Mouse (Mus musculus): ENCODE data around the gene Arcn1. TPM values are rescaled to one million over a fixed set of nuclear protein-coding genes. Genes with fewer than 3 reads are reported as not detected.

Gene Arcn1
- polyA plus RNA-seq, 1 experiment from 2014 or later = 201 TPM

DNA sequence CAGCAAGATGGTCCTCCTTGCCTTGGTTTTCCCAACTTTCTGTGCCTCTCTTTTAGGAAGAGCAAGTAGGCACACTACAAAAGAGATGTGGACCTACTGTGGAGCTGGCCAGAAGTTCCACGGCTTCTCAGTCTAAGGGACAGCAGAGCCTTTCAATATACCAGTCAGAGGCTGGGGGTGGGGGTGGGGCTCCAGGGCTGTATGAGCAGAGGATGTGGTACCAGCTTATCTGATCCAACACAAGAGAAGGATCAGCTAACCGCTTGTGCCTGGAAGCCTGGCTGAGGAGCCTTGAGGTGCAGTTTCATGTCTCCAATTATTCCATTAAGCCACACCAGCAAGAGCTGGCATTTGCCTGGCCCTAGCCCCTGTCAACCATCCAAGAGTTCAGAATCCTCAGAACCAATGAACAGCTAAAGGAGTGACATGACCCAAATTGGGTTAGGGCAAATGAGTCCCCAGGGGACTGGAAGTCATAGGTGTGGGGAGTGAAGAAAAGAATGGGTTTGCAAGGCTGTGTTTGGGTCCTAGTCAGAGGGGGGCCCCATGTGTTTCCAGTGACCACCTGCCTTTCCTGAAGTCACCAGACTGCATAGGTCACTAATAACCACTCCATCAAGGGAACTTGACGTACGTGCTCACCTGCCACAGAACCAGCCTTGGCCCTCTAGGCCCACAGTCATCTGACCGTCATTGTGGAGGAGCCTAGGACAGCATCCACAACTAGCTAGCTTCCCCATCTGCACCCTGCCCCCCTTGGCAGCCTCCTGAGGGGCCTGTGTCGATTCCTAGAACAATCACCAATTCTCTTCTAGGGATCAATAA lies 50.4 kb downstream of the Arcn1 start:
- ATAC-seq (replicated peaks; ENCODE audit: low FRiP score) = no peak
- no peak overlapping the region for H3K9ac ChIP-seq
- H3K36me3 ChIP-seq = peaks cover 60% of the 10 kb centered on the region
- peaks cover 30% of the 10 kb centered on the region for H3K4me1 ChIP-seq
- no peak overlapping the region for H3K27ac ChIP-seq
- H3K9me3 ChIP-seq (replicated peaks) = no peaks in the 10 kb centered on the region
- WGBS = 78% methylated on average over 6 of the region's 6 CpGs
- H3K27me3 ChIP-seq = no peaks in the 10 kb centered on the region
- H3K4me2 ChIP-seq = no peak overlapping the region
- no peak overlapping the region for H3K4me3 ChIP-seq (replicated peaks)

DNA sequence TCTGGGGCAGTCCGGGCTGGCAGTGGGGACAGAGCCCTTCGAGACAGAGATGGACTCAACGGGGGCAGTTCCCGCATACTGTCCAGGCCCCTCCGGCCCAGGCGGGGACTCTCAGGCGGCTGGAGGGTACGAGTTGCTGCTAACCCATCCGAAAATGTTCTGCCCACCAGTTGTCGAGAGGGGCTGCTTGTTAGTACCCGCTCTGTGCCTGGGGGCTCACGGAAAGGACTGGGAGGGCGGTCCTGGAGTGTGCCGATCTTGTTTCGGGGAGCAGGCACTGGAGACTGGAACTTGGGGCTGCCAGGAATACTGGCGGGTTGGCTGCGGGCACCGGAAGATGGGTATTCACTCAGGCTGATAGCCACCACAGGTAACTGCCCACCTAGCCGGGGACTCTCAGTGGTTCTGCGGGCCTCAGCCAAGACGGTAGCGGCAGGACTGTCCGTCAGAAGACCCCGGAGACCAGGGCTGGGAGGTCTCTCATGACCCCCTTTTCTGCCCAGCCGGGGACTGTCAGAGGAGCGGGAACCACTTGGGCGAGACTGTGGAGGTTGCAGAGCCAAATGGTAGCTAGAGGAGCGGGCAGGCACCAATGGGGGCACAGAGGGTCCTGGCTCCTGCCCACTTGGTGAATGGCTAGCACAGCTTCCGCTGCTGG lies 51.8 kb downstream of the Arcn1 start:
- H3K36me3 ChIP-seq = peaks cover 74% of the 10 kb centered on the region
- no peak for ATAC-seq (replicated peaks; ENCODE audit: low FRiP score)

DNA sequence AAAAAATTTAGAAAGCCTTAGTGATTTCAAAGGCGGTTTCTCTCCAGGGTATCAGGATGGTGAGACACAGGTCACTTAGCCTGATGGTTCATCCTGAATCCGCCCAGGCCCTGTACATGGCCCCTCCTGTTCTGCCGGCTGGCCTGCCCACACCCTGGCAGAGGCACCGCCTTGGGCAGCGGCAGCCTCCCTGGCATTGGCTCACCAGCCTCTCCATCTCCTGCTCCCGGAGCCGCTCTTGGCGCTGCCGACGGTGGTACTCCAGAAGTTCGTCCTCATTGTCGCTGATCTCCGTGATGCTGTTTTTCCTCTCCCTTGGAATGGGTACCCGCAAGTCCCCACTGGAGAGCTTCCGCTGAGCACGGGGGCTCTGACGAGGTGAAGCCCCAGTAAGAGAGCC lies 52.5 kb downstream of the Arcn1 start:
- Histone ChIP-seq H3K27ac (no peak overlapping the region), H3K4me3 (replicated peaks) (no peak overlapping the region), H3K27me3 (no peaks in the 10 kb centered on the region), H3K36me3 (peaks cover 81% of the 10 kb centered on the region), H3K9ac (no peak overlapping the region), H3K4me1 (peaks cover 9% of the 10 kb centered on the region), H3K9me3 (replicated peaks) (no peaks in the 10 kb centered on the region), H3K4me2 (no peak overlapping the region)
- 91% methylated on average over 17 of the region's 17 CpGs for WGBS
- no peak for ATAC-seq (replicated peaks; ENCODE audit: low FRiP score)

More for the DNA sequence above, 51.8 kb downstream of the Arcn1 start:
- no peak overlapping the region for H3K4me2 ChIP-seq
- H3K9me3 ChIP-seq (replicated peaks) = no peaks in the 10 kb centered on the region
- peaks cover 17% of the 10 kb centered on the region for H3K4me1 ChIP-seq
- no peak overlapping the region for H3K27ac ChIP-seq
- no peaks in the 10 kb centered on the region for H3K27me3 ChIP-seq
- WGBS = 92% methylated on average over 29 of the region's 29 CpGs
- no peak overlapping the region for H3K4me3 ChIP-seq (replicated peaks)
- H3K9ac ChIP-seq = no peak overlapping the region

DNA sequence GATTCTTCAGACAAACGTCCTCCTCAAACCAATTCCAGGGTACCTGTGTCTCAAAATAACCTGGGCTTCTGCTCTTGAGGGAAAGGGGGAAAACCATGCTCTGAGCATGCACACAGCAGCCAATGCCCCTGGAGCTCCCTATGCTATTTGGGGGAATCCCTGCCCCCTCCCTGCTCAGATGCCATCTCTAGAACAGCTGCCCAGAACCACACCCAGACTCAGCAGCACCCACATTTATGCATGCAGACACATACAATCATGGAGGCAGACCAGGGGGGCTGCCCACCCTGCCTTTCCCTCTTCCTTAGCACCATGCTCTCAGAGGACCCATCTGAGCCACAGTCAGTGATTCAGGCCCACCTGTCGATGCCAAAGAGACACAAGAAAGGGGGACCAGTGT lies 54.1 kb downstream of the Arcn1 start:
- no peak for ATAC-seq (replicated peaks; ENCODE audit: low FRiP score)
- H3K27ac ChIP-seq = no peak overlapping the region
- no peak overlapping the region for H3K9ac ChIP-seq
- peaks cover 90% of the 10 kb centered on the region for H3K36me3 ChIP-seq
- H3K4me2 ChIP-seq = no peak overlapping the region
- H3K9me3 ChIP-seq (replicated peaks) = no peaks in the 10 kb centered on the region
- WGBS = 73% methylated on average over 2 of the region's 2 CpGs
- H3K4me3 ChIP-seq (replicated peaks) = no peak overlapping the region
- H3K27me3 ChIP-seq = no peaks in the 10 kb centered on the region
- peaks cover 9% of the 10 kb centered on the region for H3K4me1 ChIP-seq

DNA sequence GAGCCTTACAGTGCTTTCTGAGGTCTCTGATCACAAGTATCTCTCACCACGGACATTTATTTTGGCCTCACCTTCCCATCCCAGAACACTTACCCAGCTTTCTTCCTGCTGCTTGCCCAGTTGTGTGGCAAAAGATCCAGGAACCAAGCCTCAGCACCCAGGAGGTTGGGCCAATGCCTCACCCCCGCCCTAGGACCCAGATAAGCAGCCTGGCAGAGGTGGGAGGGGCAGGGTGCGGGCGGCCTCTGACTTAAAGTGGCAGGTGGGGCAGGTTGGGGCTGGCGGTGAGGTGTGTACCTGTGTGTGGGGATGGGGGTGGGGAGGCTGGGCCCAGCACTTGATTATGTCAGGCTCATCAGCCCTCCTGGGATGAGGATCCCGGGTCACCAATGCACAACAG lies 54.6 kb downstream of the Arcn1 start:
- Histone ChIP-seq H3K9ac (no peak overlapping the region), H3K4me1 (peaks cover 14% of the 10 kb centered on the region), H3K27ac (no peak overlapping the region), H3K4me3 (replicated peaks) (no peak overlapping the region), H3K36me3 (peaks cover 86% of the 10 kb centered on the region), H3K4me2 (no peak overlapping the region), H3K9me3 (replicated peaks) (no peaks in the 10 kb centered on the region), H3K27me3 (no peaks in the 10 kb centered on the region)
- no peak for ATAC-seq (replicated peaks; ENCODE audit: low FRiP score)
- WGBS = 89% methylated on average over 6 of the region's 6 CpGs

DNA sequence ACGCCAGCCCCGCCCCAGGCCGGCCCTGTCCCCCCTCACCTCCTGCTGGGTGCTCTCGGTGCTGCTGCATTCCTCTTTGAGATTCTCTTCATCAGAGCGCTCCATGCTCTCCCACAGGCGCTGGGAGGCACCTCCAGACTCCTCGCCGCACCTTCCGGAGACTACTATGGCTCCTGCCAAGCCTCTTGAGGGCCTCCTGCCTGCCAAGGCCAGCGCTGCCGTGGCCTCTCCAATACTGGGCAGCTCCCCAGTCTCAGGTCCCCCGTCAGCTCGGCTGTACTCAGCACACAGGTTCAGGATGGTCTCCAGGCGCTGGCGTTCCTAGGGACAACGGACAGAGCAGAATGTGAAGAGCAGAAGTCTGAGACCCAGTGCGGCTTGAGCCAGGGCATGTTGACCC lies 56.0 kb downstream of the Arcn1 start:
- no peak overlapping the region for H3K27ac ChIP-seq
- 71% methylated on average over 17 of the region's 17 CpGs for WGBS
- ATAC-seq (replicated peaks; ENCODE audit: low FRiP score) = no peak
- no peak overlapping the region for H3K4me3 ChIP-seq (replicated peaks)
- H3K9me3 ChIP-seq (replicated peaks) = no peaks in the 10 kb centered on the region
- no peaks in the 10 kb centered on the region for H3K27me3 ChIP-seq
- H3K9ac ChIP-seq = no peak overlapping the region
- peaks cover 25% of the 10 kb centered on the region for H3K4me1 ChIP-seq
- peaks cover 85% of the 10 kb centered on the region for H3K36me3 ChIP-seq
- H3K4me2 ChIP-seq = no peak overlapping the region

DNA sequence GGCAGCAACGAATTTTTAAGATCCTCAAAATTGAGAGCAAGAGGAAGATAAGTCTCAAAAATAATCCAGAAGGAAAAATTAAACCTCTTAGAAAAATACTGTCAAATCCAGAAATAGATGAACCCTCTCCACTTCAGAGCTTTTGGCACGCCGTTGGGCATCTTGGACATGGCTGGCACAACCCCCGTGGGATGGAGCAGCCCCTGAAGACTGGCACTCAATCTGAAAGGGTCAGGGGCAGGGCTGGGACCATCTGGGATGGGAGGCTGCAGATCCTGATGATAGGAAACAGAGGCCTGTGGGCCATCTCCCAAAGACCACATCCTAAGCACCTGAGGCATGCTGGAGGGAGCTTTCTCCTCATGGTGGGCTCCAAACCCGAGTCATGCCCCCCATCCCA lies 57.4 kb downstream of the Arcn1 start:
- no peak for ATAC-seq (replicated peaks; ENCODE audit: low FRiP score)
- Histone ChIP-seq H3K27me3 (no peaks in the 10 kb centered on the region), H3K4me1 (peaks cover 25% of the 10 kb centered on the region), H3K36me3 (peaks cover 85% of the 10 kb centered on the region), H3K27ac (no peak overlapping the region), H3K9ac (no peak overlapping the region), H3K9me3 (replicated peaks) (no peaks in the 10 kb centered on the region), H3K4me3 (replicated peaks) (no peak overlapping the region), H3K4me2 (no peak overlapping the region)
- WGBS = 78% methylated on average over 5 of the region's 5 CpGs

DNA sequence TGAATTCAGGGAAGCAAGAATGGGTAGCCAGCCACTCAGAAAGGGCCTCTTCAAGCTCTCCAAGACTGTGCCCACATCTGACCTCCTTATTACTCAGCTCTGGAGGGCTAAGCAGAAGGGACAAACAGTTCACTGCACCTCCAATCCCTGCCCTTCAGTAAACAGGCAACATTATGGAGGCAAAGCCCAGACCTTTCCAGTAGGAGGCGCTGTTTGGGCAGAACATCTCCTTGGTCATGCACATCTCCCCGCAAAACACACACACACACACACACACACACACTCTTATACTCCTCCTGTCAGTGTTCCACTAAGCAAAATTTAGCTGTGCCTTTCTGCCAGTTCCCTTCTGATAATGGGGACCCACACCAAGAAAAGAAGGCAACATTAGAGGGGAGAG lies 58.0 kb downstream of the Arcn1 start:
- H3K9ac ChIP-seq = no peak overlapping the region
- H3K27ac ChIP-seq = no peak overlapping the region
- H3K4me3 ChIP-seq (replicated peaks) = no peak overlapping the region
- no peaks in the 10 kb centered on the region for H3K27me3 ChIP-seq
- H3K9me3 ChIP-seq (replicated peaks) = no peaks in the 10 kb centered on the region
- 61% methylated on average over 2 of the region's 2 CpGs for WGBS
- no peak for ATAC-seq (replicated peaks; ENCODE audit: low FRiP score)
- H3K4me1 ChIP-seq = peaks cover 25% of the 10 kb centered on the region
- no peak overlapping the region for H3K4me2 ChIP-seq
- peaks cover 85% of the 10 kb centered on the region for H3K36me3 ChIP-seq

DNA sequence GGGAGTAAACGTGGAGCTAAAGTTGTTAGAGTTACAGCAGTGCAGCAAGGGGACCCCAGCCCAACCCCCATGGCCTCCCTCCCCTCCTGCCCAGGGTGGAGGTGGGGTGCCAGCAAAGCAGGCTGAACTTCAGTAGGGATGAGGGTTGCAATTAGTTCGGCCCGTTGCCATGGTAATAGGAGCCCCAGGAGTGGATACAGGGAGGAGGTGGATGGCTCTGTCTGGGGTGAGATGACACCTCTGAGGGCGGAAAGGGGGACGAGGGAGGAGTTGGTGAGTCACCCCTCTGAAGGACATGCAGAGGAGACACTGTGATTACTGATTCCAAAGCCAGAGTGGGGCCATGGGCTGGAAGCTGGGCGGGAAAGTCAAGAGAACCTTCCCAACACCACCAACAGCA lies 58.7 kb downstream of the Arcn1 start:
- peak overlapping the region; percentile 64; the same call in 1 of the 2 replicates for H3K27ac ChIP-seq
- H3K4me3 ChIP-seq (replicated peaks) = peak overlapping the region; percentile 48
- 20% methylated on average over 6 of the region's 6 CpGs for WGBS
- H3K9me3 ChIP-seq (replicated peaks) = no peaks in the 10 kb centered on the region
- H3K9ac ChIP-seq = peak overlapping the region; percentile 50; the same call in 1 of the 2 replicates
- peak overlapping the region; percentile 91 for H3K4me2 ChIP-seq
- H3K36me3 ChIP-seq = peaks cover 86% of the 10 kb centered on the region
- no peak for ATAC-seq (replicated peaks; ENCODE audit: low FRiP score)
- peaks cover 28% of the 10 kb centered on the region for H3K4me1 ChIP-seq
- H3K27me3 ChIP-seq = no peaks in the 10 kb centered on the region

DNA sequence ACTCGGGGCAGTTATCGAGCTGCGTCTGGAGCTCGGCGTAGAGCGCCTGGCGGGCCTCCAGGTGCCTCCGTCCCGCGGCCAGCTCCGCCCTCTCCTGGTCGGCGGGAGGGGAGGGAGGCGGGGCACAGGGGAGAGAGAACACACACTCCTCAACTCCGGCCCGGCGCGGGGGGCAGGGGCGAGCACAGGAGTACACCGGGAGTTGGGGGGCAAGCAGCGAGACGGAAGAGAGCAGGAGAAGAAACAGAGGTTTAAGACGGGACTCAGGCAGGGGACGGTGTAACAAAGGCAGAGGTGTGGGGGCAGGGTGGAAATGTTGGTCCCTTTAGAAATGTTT lies 59.2 kb downstream of the Arcn1 start:
- 3% methylated on average over 22 of the region's 24 CpGs for WGBS
- Histone ChIP-seq H3K36me3 (peaks cover 86% of the 10 kb centered on the region), H3K27ac (peak overlapping the region; percentile 64), H3K4me1 (peaks cover 28% of the 10 kb centered on the region), H3K27me3 (no peaks in the 10 kb centered on the region), H3K4me3 (replicated peaks) (peak overlapping the region; percentile 48), H3K9me3 (replicated peaks) (no peaks in the 10 kb centered on the region), H3K4me2 (peak overlapping the region; percentile 91), H3K9ac (peak overlapping the region; percentile 50)
- peak; percentile 87 for ATAC-seq (replicated peaks; ENCODE audit: low FRiP score)

DNA sequence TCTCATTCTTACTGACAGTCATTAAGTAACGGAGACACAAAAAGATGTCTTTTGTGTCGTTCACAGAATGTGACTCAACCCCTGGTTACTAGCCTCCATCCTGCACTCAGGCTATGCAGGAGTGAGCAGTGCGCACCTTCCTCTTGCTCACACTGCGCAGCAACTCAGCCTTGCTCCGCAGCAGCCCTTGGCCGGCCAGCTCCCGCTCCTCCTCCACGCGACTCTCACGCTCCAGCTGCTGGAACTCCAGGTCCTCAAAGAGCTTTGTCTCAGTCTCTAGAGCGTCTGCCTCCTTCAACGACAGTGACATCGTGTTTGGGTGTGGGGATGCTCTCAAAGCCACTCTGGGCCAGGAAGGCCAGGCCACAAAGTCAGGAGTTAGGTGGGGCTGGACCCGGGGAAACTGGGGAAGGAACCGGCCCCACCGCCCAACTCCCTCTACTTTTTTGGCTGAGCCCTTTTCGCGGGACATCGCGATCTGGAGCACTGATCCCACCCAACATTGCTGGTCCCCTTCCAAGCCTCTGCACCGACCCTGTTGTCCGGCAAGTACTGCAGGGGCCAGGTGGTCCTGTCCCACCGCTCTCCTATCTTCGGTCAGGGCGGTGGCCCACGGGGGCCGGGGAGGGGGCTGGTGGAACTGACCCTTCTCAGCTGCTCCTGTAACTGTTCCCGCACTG lies 59.8 kb downstream of the Arcn1 start:
- Histone ChIP-seq H3K9me3 (replicated peaks) (no peaks in the 10 kb centered on the region), H3K27me3 (no peaks in the 10 kb centered on the region), H3K9ac (peak overlapping the region; percentile 50), H3K4me3 (replicated peaks) (peak overlapping the region; percentile 48), H3K4me1 (peaks cover 28% of the 10 kb centered on the region), H3K36me3 (peaks cover 86% of the 10 kb centered on the region), H3K27ac (peak overlapping the region; percentile 64), H3K4me2 (peak overlapping the region; percentile 91)
- WGBS = 18% methylated on average over 28 of the region's 28 CpGs
- ATAC-seq (replicated peaks; ENCODE audit: low FRiP score) = peak; percentile 29; the same call in 1 of the 2 replicates

DNA sequence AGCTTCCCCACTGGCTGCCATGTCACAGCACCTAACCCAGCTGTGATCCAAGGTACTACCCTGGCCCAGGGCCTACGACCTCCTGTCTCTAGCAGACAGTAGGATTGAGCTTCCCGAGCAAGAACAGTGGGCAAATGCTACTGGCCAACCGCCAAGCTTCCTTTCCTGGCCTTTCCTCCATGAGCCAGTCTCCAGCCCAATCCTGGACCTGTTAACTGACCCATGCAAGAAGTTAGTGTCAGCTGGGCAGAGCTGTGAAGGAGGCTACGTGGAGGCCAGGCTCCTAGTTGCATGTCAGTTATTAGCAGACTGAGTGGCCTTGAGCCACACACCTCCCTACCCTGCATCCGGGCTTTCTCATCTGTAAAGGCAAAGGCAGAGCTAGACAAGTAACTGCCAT lies 67.9 kb downstream of the Arcn1 start:
- H3K36me3 ChIP-seq = peaks cover 98% of the 10 kb centered on the region

More for the DNA sequence above, 67.9 kb downstream of the Arcn1 start:
- 69% methylated on average over 5 of the region's 5 CpGs for WGBS
- Histone ChIP-seq H3K4me2 (no peak overlapping the region), H3K27me3 (no peaks in the 10 kb centered on the region), H3K27ac (no peak overlapping the region), H3K9me3 (replicated peaks) (no peaks in the 10 kb centered on the region), H3K4me3 (replicated peaks) (no peak overlapping the region), H3K4me1 (peaks cover 13% of the 10 kb centered on the region; the same call in 1 of the 2 replicates), H3K9ac (no peak overlapping the region)
- ATAC-seq (replicated peaks; ENCODE audit: low FRiP score) = no peak

All from kidney, embryonic 15.5 days (tissue).